Mouse (Mus musculus) c-Kit-positive CD71-positive TER-119-positive erythroid progenitor cells, embryonic 14.5 days (primary cell): ENCODE measurements around the gene Tpp2.
A peak's percentile ranks its signal among the peaks of the same experiment; 100 is the strongest.
"Not testable (repeated sequence)": the region's sequence is repeated elsewhere in the genome, so short reads cannot be mapped to it uniquely, and the experiment has no call there.

Experiments
- DNase-seq: peaks from one replicate; pipeline ENCODE4 v3.0.0-alpha.2; 2013; ENCODE audit warnings: low spot score

The Tpp2 gene

GRCm38 (mm10) chr1:43933488-43934415 is at the start of gene Tpp2:
Gene Tpp2 (plus strand): TSS chr1:43933647.
- DNase-seq = peak; percentile 95

- DNase-seq = not testable (repeated sequence)
Measured at GRCm38 (mm10) chr1:43888358-43888757, 45.1 kb upstream of the Tpp2 start.

GRCm38 (mm10) chr1:43895742-43896141 is 37.7 kb upstream of the Tpp2 start:
- no peak for DNase-seq

GRCm38 (mm10) chr1:43897131-43897530 is 36.3 kb upstream of the Tpp2 start:
- no peak for DNase-seq

DNA sequence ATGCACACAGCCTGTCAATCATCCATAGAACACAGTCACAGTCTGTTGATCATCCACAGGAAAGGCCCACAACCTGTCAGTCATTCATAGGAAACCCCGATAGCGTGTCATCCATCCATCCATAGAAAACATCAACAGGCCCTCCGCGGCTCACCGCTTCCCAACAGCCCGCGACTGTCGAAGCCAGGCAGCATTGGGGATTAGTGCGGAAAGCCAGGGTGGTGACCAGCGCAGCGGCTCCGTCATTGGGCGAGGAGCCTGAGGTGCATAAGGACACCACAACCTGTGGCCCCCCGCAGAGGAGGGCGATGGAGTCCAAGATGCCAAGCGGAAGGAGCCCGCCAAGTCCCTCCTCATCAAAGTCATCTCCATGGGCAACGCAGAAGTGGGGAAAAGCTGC is 35.5 kb upstream of the Tpp2 start:
- DNase-seq = no peak

DNA sequence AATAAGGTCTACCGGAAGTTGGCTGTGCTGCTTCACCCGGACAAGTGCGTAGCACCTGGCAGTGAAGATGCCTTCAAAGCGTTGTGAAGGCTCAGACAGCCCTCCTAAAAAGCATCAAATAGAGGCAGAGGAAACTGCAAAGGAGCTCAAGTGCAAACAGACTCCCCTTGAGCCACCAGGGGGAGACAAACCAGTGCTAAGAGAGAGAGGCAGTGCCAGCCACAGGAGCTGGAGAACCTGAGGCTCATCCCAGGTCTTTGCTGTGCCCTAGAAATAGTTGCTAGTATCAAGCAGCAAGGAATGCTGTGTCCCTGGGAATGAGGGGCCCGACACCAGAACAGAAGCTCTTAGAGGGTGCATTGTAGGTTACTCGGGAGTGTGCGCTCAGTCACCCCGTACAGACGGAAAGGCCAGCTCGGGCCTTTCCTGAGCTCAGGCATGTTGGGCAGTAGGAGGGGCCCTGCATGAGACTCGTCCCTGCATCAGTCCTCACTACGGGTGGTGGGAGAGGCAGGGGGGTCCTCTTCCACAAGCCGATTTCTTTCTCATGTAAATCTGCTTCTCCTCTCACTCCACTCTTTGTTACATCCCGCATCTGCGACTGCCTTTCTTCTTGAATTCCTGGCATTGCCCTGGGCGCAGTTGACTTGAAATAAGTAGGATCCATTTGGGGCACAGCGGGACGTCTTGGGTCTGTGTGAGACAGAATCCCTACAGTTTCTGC is 34.3 kb upstream of the Tpp2 start:
- peak; percentile 48 for DNase-seq

GRCm38 (mm10) chr1:43902417-43902816 is 31.0 kb upstream of the Tpp2 start:
- DNase-seq = no peak

GRCm38 (mm10) chr1:43902855-43903254 is 30.6 kb upstream of the Tpp2 start:
- DNase-seq = peak; percentile 3

DNA sequence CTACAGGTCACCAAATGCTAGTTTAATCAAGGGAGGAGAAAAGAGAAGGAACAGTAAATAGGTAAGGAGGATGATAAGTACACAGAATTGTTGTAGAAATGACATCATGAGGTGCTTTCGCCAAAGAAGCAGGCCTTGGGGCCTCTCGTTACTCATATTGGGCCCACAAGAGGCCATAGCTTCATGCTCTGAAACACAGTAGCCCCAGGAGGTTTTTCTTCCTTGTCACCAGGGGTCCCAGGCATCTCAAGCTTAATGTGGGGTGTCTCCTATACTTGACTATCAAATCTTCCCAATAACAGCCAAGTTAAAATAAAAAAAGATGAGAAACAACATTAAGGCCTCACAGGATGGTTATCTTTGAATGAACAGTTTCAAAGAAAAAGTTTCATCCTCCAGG is 18.0 kb upstream of the Tpp2 start:
- DNase-seq = no peak

DNA sequence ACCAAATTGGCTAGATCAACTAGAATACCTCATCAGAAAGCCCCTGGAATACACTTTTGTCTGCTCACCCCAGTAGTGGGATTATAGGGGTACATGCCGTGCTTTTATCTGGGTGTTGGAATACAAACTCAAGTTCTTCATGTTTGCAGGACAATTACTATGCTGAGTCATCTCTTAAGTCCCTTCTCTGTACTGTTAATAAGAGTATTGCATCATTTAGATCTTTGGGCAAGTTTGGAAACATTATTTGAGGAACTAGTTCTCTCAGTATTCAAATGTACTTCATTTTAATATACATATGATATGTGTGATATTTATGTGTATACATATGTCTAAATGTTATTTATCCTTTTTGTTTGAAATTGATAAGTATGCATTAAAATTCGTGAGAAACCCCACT is 16.6 kb upstream of the Tpp2 start:
- DNase-seq = no peak

GRCm38 (mm10) chr1:43934416-43934810 is 966 bp downstream of the Tpp2 start:
- DNase-seq = peak; percentile 34

DNA sequence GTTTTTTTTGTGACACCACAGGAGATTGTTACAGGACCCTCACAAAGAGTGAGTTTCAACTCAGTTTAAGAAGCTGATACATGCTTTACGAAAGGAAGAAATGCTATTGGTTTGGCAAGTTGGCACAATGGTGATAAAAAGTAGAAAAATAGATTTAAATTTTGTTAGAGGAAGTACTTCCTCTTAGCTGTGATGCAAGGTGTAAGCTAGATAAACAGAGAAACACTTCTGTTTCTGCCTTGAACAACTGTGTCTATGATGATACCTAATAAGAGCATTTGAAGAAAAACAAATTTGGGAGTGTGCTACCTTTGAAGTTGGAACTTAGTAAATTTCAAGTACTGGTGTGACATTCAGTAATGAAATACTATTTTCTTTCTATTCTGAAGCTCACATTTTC is 5.9 kb downstream of the Tpp2 start:
- no peak for DNase-seq

- DNase-seq = no peak
Measured at GRCm38 (mm10) chr1:43941476-43942217, 8.2 kb downstream of the Tpp2 start.

DNA sequence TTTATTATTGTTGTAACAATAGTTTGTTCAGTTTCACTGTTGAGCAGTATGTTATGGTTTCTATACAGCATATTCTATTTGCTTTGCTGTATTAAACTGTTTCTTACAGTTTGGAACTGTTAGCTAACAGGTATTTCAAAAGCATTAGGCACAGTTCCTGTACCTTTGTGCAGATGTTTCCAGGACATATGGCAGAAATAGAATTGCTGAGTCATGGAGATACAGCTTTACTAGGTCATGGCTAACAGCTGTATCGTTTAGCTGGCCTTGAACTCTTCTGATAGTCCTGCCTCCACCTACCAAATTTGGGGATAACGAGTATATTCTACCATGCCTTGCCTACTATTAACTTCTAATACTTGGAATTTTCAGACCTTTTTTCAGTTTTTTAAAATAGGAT is 9.4 kb downstream of the Tpp2 start:
- peak; percentile 37 for DNase-seq

- DNase-seq = no peak
Measured at GRCm38 (mm10) chr1:43953679-43954078, 20.2 kb downstream of the Tpp2 start.

GRCm38 (mm10) chr1:43964381-43964780 is 30.9 kb downstream of the Tpp2 start:
- no peak for DNase-seq

- no peak for DNase-seq
Measured at GRCm38 (mm10) chr1:43966756-43967155, 33.3 kb downstream of the Tpp2 start.

- no peak for DNase-seq
Measured at GRCm38 (mm10) chr1:43969361-43969760, 35.9 kb downstream of the Tpp2 start.

DNA sequence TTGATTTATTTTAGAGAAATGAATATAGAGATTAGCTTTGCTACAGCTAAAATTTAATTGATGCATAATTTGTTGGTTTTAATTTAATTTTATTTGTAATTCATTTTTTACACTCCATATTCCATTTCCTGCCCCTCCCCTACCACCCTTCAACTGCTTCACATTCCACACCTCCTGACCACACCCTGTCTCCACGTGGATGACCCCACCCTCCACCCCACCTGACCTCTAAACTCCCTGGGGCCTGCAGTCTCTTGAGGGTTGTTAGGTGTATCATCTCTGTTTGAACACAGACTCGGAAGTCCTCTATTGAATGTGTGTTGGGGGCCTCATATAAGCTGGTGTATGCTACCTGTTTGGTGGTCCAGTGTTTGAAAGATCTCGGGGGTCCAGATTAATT is 37.6 kb downstream of the Tpp2 start:
- no peak for DNase-seq

DNA sequence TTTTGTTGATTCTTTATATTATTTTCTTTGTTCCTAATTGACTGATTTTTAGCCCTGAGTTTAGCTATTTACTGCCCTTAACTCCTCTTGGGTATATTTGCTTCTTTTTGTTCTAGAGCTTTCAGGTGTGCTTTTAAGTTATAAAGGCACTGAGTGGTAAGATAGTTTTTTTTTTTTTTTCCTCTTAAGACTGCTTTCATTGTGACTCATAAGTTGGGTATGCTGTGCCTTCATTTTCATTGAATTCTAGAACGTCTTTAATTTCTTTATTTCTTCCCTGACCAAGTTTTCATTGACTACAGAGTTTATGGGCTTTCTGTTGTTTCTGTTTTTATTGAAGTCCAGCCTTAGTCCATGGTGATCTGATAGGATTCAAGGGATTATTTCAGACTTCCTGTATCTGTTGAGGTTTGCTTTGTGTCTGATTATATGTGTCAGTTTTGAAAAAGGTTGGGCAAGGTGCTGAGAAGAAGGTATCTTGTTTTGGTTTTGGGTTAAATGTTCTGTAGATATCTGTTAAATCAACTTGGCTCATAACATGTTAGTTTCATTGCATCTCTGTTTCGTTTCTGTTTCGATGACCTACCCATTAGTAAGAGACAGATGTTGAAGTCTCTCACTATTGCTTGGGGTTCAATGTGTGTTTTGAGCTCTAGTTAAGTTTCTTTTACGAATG is 63.6 kb downstream of the Tpp2 start:
- no peak for DNase-seq

- no peak for DNase-seq
Measured at GRCm38 (mm10) chr1:44004513-44004912, 71.1 kb downstream of the Tpp2 start.

- DNase-seq = no peak
Measured at GRCm38 (mm10) chr1:44015556-44015955, 82.1 kb downstream of the Tpp2 start.
